Mouse (Mus musculus): ENCODE results near the gene Pik3cb. TPM values are rescaled to one million over a fixed set of nuclear protein-coding genes. Genes with fewer than 3 reads are reported as not detected.

The Pik3cb gene
- polyA plus RNA-seq, 1 experiment: 3.0 TPM

DNA sequence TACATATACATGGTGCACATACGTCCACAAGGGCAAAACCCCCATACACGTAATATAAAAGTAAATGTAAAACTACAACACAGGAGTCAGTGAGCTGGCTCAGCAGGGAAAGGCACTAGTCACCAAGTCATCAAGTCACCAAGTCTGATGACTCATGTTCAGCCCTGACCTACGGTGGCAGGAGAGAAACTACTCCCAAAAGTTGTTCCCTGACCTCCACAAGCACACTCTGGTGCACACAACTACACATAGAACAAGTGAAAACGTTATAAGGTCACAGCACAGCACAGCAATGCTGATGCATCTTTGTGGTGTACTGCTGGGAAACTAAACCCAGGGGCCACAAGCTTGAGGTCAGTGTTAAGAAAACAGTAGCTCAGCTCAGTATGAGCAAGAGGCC lies 49.9 kb downstream of the Pik3cb start:
- no peak overlapping the region for H3ac ChIP-seq (ENCODE audit: control insufficient read depth, insufficient read length)
- H3K36me3 ChIP-seq (ENCODE audit: control insufficient read depth, insufficient read depth): no peaks in the 10 kb centered on the region
- no peak overlapping the region for H3K4me3 ChIP-seq
- TF ChIP-seq USF1 (IDR thresholded peaks at IDR 0.05; ENCODE audit: low read depth): no peak
- TF ChIP-seq MYOG (IDR thresholded peaks at IDR 0.05; ENCODE audit: control insufficient read depth in 1 of 3, insufficient read depth in 1 of 3, insufficient read length in 2 of 3, low read depth in 2 of 3): no peak
- no peak for TF ChIP-seq TCF3 (IDR thresholded peaks at IDR 0.05; ENCODE audit: insufficient read length, low read depth)
- no peak for TF ChIP-seq CEBPB (IDR thresholded peaks at IDR 0.05; ENCODE audit: insufficient read depth, poor library complexity, severe bottlenecking)
- TF ChIP-seq SRF (IDR thresholded peaks at IDR 0.05; ENCODE audit: control insufficient read depth, insufficient read length, low read depth): no peak
- no peak for TF ChIP-seq MAX (IDR thresholded peaks at IDR 0.05; ENCODE audit: low read depth)
- no peak for TF ChIP-seq POLR2A (IDR thresholded peaks at IDR 0.05; ENCODE audit: insufficient read length, low read depth)
- H3K79me2 ChIP-seq (ENCODE audit: control insufficient read depth, insufficient read depth): no peaks in the 10 kb centered on the region
- H3K4me2 ChIP-seq (ENCODE audit: low read depth): no peak overlapping the region
- H3K27me3 ChIP-seq (ENCODE audit: control insufficient read depth, insufficient read depth, insufficient read length): no peaks in the 10 kb centered on the region

DNA sequence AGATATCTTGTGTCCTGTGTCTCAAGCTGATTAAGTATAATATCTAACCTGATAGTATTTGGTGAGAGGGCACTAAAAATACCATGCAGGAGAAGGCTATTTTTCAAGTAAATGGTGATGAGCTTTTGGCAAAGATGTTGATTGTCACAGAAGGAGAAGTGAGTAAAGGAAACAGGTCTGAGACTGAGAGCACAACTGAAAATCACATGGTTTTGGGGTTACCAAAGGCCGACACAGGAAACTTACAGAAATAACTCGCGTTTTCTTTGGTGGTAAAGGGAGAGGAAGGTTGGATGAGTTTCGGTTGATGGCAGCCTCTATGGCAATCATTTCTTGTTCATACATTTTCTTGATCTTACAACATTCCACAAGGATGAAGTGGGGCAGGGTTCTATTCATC lies 50.5 kb downstream of the Pik3cb start:
- TF ChIP-seq REST (IDR thresholded peaks at IDR 0.05; ENCODE audit: insufficient read depth, insufficient read length) (no peak), TCF3 (IDR thresholded peaks at IDR 0.05; ENCODE audit: insufficient read length, low read depth) (no peak), TCF12 (IDR thresholded peaks at IDR 0.05; ENCODE audit: insufficient read depth, poor library complexity, severe bottlenecking) (no peak), MAX (IDR thresholded peaks at IDR 0.05; ENCODE audit: low read depth) (no peak), POLR2A (IDR thresholded peaks at IDR 0.05; ENCODE audit: insufficient read length, low read depth) (no peak), CEBPB (IDR thresholded peaks at IDR 0.05; ENCODE audit: insufficient read depth, poor library complexity, severe bottlenecking) (no peak), MYOG (IDR thresholded peaks at IDR 0.05; ENCODE audit: control insufficient read depth in 1 of 3, insufficient read depth in 1 of 3, insufficient read length in 2 of 3, low read depth in 2 of 3) (no peak), E2F4 (IDR thresholded peaks at IDR 0.05; ENCODE audit: insufficient read depth) (no peak), USF1 (IDR thresholded peaks at IDR 0.05; ENCODE audit: low read depth) (no peak), SRF (IDR thresholded peaks at IDR 0.05; ENCODE audit: control insufficient read depth, insufficient read length, low read depth) (no peak), MYOD1 (IDR thresholded peaks at IDR 0.05; ENCODE audit: control insufficient read depth in 1 of 3, insufficient read length in 2 of 3, low read depth in 2 of 3) (no peak), POLR2AphosphoS2 (IDR thresholded peaks at IDR 0.05; ENCODE audit: insufficient read length, low read depth) (no peak)
- Histone ChIP-seq H3K4me3 (no peak overlapping the region), H3ac (ENCODE audit: control insufficient read depth, insufficient read length) (no peak overlapping the region), H3K4me2 (ENCODE audit: low read depth) (no peak overlapping the region), H3K79me2 (ENCODE audit: control insufficient read depth, insufficient read depth) (no peaks in the 10 kb centered on the region), H3K36me3 (ENCODE audit: control insufficient read depth, insufficient read depth) (no peaks in the 10 kb centered on the region), H3K27me3 (ENCODE audit: control insufficient read depth, insufficient read depth, insufficient read length) (no peaks in the 10 kb centered on the region)

GRCm38 (mm10) chr9:99081718-99082117 lies 58.7 kb downstream of the Pik3cb start:
- Histone ChIP-seq H3ac (ENCODE audit: control insufficient read depth, insufficient read length) (no peak overlapping the region), H3K79me2 (ENCODE audit: control insufficient read depth, insufficient read depth) (no peaks in the 10 kb centered on the region), H3K4me3 (no peak overlapping the region), H3K36me3 (ENCODE audit: control insufficient read depth, insufficient read depth) (no peaks in the 10 kb centered on the region), H3K4me2 (ENCODE audit: low read depth) (no peak overlapping the region), H3K27me3 (ENCODE audit: control insufficient read depth, insufficient read depth, insufficient read length) (no peaks in the 10 kb centered on the region)
- TF ChIP-seq MAX (IDR thresholded peaks at IDR 0.05; ENCODE audit: low read depth) (no peak), MYOG (IDR thresholded peaks at IDR 0.05; ENCODE audit: control insufficient read depth in 1 of 3, insufficient read depth in 1 of 3, insufficient read length in 2 of 3, low read depth in 2 of 3) (no peak), POLR2AphosphoS2 (IDR thresholded peaks at IDR 0.05; ENCODE audit: insufficient read length, low read depth) (no peak), SRF (IDR thresholded peaks at IDR 0.05; ENCODE audit: control insufficient read depth, insufficient read length, low read depth) (no peak), TCF12 (IDR thresholded peaks at IDR 0.05; ENCODE audit: insufficient read depth, poor library complexity, severe bottlenecking) (no peak), E2F4 (IDR thresholded peaks at IDR 0.05; ENCODE audit: insufficient read depth) (no peak), REST (IDR thresholded peaks at IDR 0.05; ENCODE audit: insufficient read depth, insufficient read length) (no peak), USF1 (IDR thresholded peaks at IDR 0.05; ENCODE audit: low read depth) (no peak), CEBPB (IDR thresholded peaks at IDR 0.05; ENCODE audit: insufficient read depth, poor library complexity, severe bottlenecking) (no peak)

DNA sequence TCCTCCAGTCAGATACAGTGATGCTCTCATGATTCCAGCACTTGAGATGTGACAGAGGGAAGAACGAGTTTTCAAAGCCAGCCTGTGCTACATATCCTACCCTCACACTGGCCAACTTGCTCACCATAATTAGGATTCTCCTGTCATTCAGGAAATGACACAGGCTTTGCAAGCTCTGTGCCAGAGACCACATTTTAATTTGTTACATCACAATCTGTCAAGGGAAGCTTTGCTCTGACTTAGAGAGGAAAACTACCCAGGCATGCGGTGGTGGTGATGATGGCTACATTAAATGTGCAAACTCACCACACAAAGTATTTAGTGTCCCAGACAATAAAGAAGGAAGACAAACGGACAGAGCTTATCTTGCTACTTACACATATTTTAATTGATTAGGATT lies 59.1 kb downstream of the Pik3cb start:
- Histone ChIP-seq H3K79me2 (ENCODE audit: control insufficient read depth, insufficient read depth) (no peaks in the 10 kb centered on the region), H3K4me3 (no peak overlapping the region), H3K36me3 (ENCODE audit: control insufficient read depth, insufficient read depth) (no peaks in the 10 kb centered on the region), H3ac (ENCODE audit: control insufficient read depth, insufficient read length) (no peak overlapping the region), H3K27me3 (ENCODE audit: control insufficient read depth, insufficient read depth, insufficient read length) (no peaks in the 10 kb centered on the region), H3K4me2 (ENCODE audit: low read depth) (no peak overlapping the region)
- TF ChIP-seq POLR2AphosphoS2 (IDR thresholded peaks at IDR 0.05; ENCODE audit: insufficient read length, low read depth) (no peak), MAX (IDR thresholded peaks at IDR 0.05; ENCODE audit: low read depth) (no peak)

DNA sequence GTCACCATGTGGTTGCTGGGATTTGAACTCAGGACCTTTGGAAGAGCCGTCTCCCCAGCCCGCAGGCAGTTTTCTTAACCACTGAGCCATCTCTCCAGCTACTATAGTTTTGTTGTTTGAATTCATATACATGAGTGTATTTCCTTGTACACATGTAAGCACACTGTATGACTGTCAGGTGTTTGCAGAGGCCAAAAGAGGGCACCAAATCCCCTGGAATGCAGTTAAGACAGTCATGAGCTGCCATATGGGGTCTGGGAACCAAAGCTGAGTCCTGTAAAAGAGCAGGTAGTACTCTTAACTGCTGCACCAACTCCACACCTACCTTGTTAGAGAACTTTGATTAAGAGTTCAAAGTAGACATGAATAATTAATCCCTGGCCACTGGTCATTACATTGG lies 59.8 kb downstream of the Pik3cb start:
- Histone ChIP-seq H3K79me2 (ENCODE audit: control insufficient read depth, insufficient read depth) (no peaks in the 10 kb centered on the region), H3K36me3 (ENCODE audit: control insufficient read depth, insufficient read depth) (no peaks in the 10 kb centered on the region), H3ac (ENCODE audit: control insufficient read depth, insufficient read length) (no peak overlapping the region), H3K4me2 (ENCODE audit: low read depth) (no peak overlapping the region), H3K27me3 (ENCODE audit: control insufficient read depth, insufficient read depth, insufficient read length) (no peaks in the 10 kb centered on the region), H3K4me3 (no peak overlapping the region)
- no peak for TF ChIP-seq MYOD1 (IDR thresholded peaks at IDR 0.05; ENCODE audit: control insufficient read depth in 1 of 3, insufficient read length in 2 of 3, low read depth in 2 of 3)
- no peak for TF ChIP-seq SRF (IDR thresholded peaks at IDR 0.05; ENCODE audit: control insufficient read depth, insufficient read length, low read depth)
- TF ChIP-seq USF1 (IDR thresholded peaks at IDR 0.05; ENCODE audit: low read depth): no peak
- TF ChIP-seq TCF12 (IDR thresholded peaks at IDR 0.05; ENCODE audit: insufficient read depth, poor library complexity, severe bottlenecking): no peak
- TF ChIP-seq CEBPB (IDR thresholded peaks at IDR 0.05; ENCODE audit: insufficient read depth, poor library complexity, severe bottlenecking): no peak
- no peak for TF ChIP-seq POLR2A (IDR thresholded peaks at IDR 0.05; ENCODE audit: insufficient read length, low read depth)
- no peak for TF ChIP-seq REST (IDR thresholded peaks at IDR 0.05; ENCODE audit: insufficient read depth, insufficient read length)
- TF ChIP-seq POLR2AphosphoS2 (IDR thresholded peaks at IDR 0.05; ENCODE audit: insufficient read length, low read depth): no peak
- TF ChIP-seq MYOG (IDR thresholded peaks at IDR 0.05; ENCODE audit: control insufficient read depth in 1 of 3, insufficient read depth in 1 of 3, insufficient read length in 2 of 3, low read depth in 2 of 3): no peak
- TF ChIP-seq MAX (IDR thresholded peaks at IDR 0.05; ENCODE audit: low read depth): no peak
- TF ChIP-seq E2F4 (IDR thresholded peaks at IDR 0.05; ENCODE audit: insufficient read depth): no peak
- no peak for TF ChIP-seq TCF3 (IDR thresholded peaks at IDR 0.05; ENCODE audit: insufficient read length, low read depth)

All from myocyte (in vitro differentiated cells).